In the genomic region with DNA sequence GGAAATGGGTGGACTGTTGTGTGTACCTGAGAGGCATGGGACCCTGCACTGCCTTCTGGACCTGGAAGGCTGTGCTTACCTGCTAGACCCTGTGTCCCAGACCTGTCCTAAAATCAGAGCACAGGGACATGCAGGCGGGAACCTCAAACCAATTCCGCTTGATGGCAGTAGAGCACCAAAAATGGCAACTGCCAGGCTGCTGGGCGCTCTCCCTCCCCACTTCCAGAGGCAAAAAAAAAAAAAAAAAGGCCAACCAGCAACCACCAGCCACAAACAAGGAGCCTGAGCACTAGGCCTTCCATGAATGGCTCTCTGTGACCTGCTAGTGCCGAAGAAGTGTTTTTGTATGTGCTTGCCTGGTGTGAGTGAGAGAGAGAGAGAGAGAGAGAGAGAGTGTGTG, we compare ENCODE assay signal across 10 mouse cellular contexts.
DNase-seq lines count a peak whose midpoint lies in the region; ATAC-seq and TF ChIP-seq lines count a peak whose summit lies in the region.
"Had no signal": no experiment of that assay in that cellular context is flagged by ENCODE, and none has a peak within 500 bp of the region (broad histone marks: within the 10 kb centered on the region; RNA-seq: fewer than 3 reads in every experiment).

No protein-coding gene starts in this region.

- no peak overlapping the region for H3K4me3 ChIP-seq in liver, postnatal 0 days (ENCODE audit: low read depth, low read length)
- H3K4me3 ChIP-seq: erythroblast, embryonic 14.5 days had no signal

- no peak overlapping the region for H3K27ac ChIP-seq in liver, postnatal 0 days (ENCODE audit: low read depth)

- H3K27me3 ChIP-seq in liver, postnatal 0 days (ENCODE audit: insufficient read depth, low read length), result no peaks in the 10 kb centered on the region

- peak; percentile 50; the same call in 1 of the 2 replicates for ATAC-seq in frontal cortex, adult (ENCODE audit: low TSS enrichment)
- no peak for ATAC-seq in liver, postnatal 0 days
- ATAC-seq in granulocyte monocyte progenitor cell, adult 5-6 weeks (replicated peaks; ENCODE audit: poor library complexity, severe bottlenecking), result no peak
- no peak for ATAC-seq in activated CD4-positive, CD25-positive, alpha-beta regulatory T cell, adult 4 months
- ATAC-seq: CD4-positive, CD25-positive, alpha-beta regulatory T cell, adult 4 months had no signal

- no peaks in the 10 kb centered on the region for H3K4me1 ChIP-seq in liver, postnatal 0 days (ENCODE audit: insufficient read depth)

- 83% methylated on average over 3 of the region's 4 CpGs for WGBS in liver, postnatal 0 days (ENCODE audit: insufficient replicate concordance)

- no peak for DNase-seq in frontal cortex, postnatal 25 days (ENCODE audit: low spot score in 2 of 2)
- DNase-seq in liver, postnatal 0 days, result no peak
- DNase-seq in liver, result no peak
- DNase-seq in R1 (ENCODE audit: low read depth, low spot score), result peak; percentile 72
- peak; percentile 23 for DNase-seq in layer of hippocampus, adult 9-11 months

- H3K9ac ChIP-seq in liver, postnatal 0 days (replicated peaks), result no peak overlapping the region

- H3K4me2 ChIP-seq in liver, postnatal 0 days (ENCODE audit: low read depth, low read length), result no peak overlapping the region

- H3K36me3 ChIP-seq in liver, postnatal 0 days (replicated peaks; ENCODE audit: insufficient read depth, low read length), result no peaks in the 10 kb centered on the region

- TF ChIP-seq EP300 in liver, postnatal 0 days (IDR thresholded peaks at IDR 0.05; ENCODE audit: low read depth), result no peak

- no peaks in the 10 kb centered on the region for H3K9me3 ChIP-seq in liver, postnatal 0 days (ENCODE audit: low read length)

- TF ChIP-seq CTCF in liver, postnatal 0 days (IDR thresholded peaks at IDR 0.05; ENCODE audit: low read depth), result peak; percentile 35; the same call in 1 of the 2 replicates

Comparison
In these comparisons a context has a peak if more than half of its experiments do, and no peak if none do; other contexts are left out.
1. DNase-seq: peak in R1 (single experiment) and layer of hippocampus, adult 9-11 months (single experiment); none in frontal cortex, postnatal 25 days (0 of 2), liver, postnatal 0 days (single experiment) and liver (single experiment).